Mouse (Mus musculus): ENCODE data around the gene Kcns1. TPM values are rescaled to one million over a fixed set of nuclear protein-coding genes. Genes with fewer than 3 reads are reported as not detected.
A peak's percentile ranks its signal among the peaks of the same experiment; 100 is the strongest.

Gene Kcns1
- polyA plus RNA-seq, 1 experiment from 2014 or later, result 0.30 TPM

DNA sequence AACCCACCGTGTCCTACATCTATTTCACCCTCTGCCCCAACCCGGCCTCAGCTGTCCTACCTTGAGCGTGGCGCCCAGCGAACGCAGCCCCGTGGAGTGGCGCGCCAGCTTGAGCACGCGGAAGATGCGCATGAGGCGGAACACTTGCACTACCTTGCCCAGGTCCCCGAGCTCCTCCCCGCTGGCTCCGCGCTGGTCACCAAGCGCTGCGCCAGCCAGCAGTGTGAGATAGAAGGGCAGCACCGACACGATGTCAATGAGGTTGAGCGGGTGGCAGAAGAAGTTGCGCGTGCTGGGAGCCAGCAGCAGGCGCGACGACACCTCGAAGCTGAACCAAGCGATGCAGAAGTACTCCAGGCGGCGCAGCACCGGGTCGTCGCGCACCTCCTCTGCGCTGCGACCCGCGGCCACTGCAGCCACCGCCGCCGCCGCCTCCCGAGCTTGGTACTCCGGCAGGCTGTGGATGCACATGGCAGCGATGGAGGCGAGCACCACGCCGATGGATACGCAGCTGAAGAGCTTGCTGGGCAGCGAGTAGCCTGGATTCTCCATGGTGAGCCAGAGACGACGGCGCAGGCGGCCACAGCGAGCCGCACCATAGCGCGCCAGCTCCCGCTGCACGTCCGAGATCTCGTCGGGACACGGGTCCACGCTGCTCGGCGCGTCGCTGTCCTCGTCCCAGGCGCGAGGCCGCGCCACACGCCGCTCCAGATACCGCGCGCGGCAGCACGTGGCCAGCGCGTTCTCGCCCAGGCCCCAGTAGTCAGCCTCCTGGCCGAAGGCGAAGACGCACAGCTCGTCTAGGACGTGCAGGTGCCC lies 3.0 kb downstream of the Kcns1 start:
- 10% methylated on average over 89 of the region's 90 CpGs for WGBS

DNA sequence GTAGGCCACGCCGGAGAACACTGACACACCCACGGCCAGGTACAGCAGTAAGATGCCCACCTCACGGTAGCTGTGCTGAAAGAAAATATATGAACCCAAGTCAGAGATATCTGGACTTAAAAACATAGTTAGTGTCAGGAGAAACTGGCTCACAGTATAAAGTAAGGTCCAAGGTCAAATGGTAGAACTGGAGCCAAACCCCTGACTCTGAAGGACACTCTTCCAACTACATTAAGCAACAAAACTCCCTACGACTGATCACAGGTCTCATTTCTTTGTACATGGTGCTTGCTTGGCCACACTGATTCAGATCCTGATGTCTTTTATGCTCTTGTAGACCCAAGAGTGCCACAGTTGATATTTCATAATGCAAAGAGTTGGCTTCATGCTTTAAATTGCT lies 6.0 kb downstream of the Kcns1 start:
- no peak overlapping the region for H3K4me2 ChIP-seq (replicated peaks)
- H3K36me3 ChIP-seq, result no peaks in the 10 kb centered on the region
- no peak for ATAC-seq (ENCODE audit: low FRiP score)
- H3K9ac ChIP-seq, result no peak overlapping the region
- no peak overlapping the region for H3K4me3 ChIP-seq
- peaks cover 13% of the 10 kb centered on the region for H3K4me1 ChIP-seq
- peaks cover 45% of the 10 kb centered on the region for H3K27me3 ChIP-seq
- no peaks in the 10 kb centered on the region for H3K9me3 ChIP-seq (replicated peaks)
- no peak overlapping the region for H3K27ac ChIP-seq
- 94% methylated on average over 5 of the region's 5 CpGs for WGBS

More for the DNA sequence above, 3.0 kb downstream of the Kcns1 start:
- H3K4me3 ChIP-seq, result peak overlapping the region; percentile 35
- peaks cover 25% of the 10 kb centered on the region for H3K4me1 ChIP-seq
- H3K4me2 ChIP-seq (replicated peaks), result peak overlapping the region; percentile 58
- H3K9me3 ChIP-seq (replicated peaks), result no peaks in the 10 kb centered on the region
- H3K27ac ChIP-seq, result no peak overlapping the region
- H3K9ac ChIP-seq, result peak overlapping the region; percentile 45; the same call in 1 of the 2 replicates
- peak; percentile 66; the same call in 1 of the 2 replicates for ATAC-seq (ENCODE audit: low FRiP score)
- H3K27me3 ChIP-seq, result peaks cover 69% of the 10 kb centered on the region
- no peaks in the 10 kb centered on the region for H3K36me3 ChIP-seq

DNA sequence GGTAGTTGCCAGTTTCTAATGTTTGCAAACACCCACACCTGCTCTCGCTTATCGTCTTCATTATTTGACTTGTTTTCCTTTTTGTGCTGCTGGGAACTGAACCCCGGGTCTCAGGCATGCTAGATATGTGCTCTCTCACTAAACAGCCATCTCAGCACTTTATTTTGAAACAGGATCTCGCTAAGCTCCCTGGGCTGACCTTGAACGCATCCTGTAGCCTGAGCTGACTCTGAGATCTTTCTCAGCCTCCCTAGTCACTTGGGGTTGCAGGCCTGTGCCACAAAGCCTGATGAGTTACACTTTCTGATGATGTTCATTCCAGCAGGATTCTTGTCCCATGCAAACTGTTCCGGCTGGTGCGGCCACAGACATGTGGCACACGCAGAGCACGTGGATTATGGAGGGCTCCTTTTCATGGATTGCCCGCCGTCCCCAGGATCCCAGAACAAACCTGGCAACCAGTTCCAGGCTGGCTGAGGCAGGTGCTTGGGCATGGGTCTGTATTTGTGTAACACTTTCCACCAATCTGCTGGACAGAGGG lies 9.3 kb downstream of the Kcns1 start:
- no peak overlapping the region for H3K4me3 ChIP-seq
- H3K4me2 ChIP-seq (replicated peaks), result no peak overlapping the region
- ATAC-seq (ENCODE audit: low FRiP score), result no peak
- H3K27me3 ChIP-seq, result peaks cover 11% of the 10 kb centered on the region
- H3K36me3 ChIP-seq, result 0 out of 2 replicates have a peak, but pooled peaks cover 6% of the 10 kb centered on the region
- H3K4me1 ChIP-seq, result no peaks in the 10 kb centered on the region
- H3K27ac ChIP-seq, result no peak overlapping the region
- no peaks in the 10 kb centered on the region for H3K9me3 ChIP-seq (replicated peaks)
- WGBS, result 84% methylated on average over 11 of the region's 11 CpGs
- no peak overlapping the region for H3K9ac ChIP-seq

DNA sequence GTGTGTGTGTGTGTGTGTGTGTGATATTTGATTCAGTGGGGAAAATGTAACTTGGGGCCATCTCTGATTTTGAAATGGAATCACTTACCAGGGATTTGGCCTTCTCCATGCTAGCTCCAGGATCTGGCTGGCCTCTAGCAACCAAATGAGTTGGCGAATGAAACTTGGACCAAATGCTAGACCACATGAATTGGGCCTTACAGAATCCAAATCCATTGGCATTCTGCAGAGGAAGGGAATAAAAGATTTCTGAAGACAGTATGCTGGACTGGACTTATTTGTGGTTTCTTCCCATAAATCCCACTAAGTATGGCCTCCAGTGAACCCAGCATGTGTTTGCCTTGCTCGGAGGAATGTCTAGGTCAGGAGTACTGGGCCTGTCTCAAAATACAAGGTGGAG lies 12.1 kb downstream of the Kcns1 start:
- Histone ChIP-seq H3K4me2 (replicated peaks) (no peak overlapping the region), H3K27me3 (no peaks in the 10 kb centered on the region), H3K9ac (no peak overlapping the region), H3K4me1 (no peaks in the 10 kb centered on the region), H3K4me3 (no peak overlapping the region), H3K9me3 (replicated peaks) (no peaks in the 10 kb centered on the region), H3K36me3 (0 out of 2 replicates have a peak, but pooled peaks cover 8% of the 10 kb centered on the region), H3K27ac (no peak overlapping the region)
- ATAC-seq (ENCODE audit: low FRiP score), result no peak
- 83% methylated on average over 2 of the region's 2 CpGs for WGBS

DNA sequence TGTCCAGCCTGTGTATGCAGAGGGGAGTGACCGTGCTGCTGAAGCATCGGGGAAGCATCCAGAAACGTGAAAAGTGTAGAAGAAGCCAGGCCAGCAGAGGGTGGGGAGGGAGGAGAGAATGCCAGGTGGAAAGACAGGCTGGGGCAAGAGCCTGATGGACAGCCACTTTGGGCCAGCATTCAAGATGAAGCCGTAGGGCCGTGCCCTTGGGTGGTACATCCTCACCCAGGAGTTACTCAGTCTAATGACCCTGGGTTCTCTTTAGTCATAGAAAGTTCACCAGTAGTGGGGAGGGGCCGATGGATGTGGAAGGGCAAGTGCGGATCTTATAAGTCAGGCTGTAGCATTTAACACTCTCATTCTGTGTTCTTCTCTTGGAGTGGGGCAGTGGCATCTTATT lies 14.8 kb downstream of the Kcns1 start:
- H3K4me2 ChIP-seq (replicated peaks), result no peak overlapping the region
- H3K27me3 ChIP-seq, result no peaks in the 10 kb centered on the region
- ATAC-seq (ENCODE audit: low FRiP score), result no peak
- H3K4me3 ChIP-seq, result no peak overlapping the region
- no peak overlapping the region for H3K27ac ChIP-seq
- H3K9ac ChIP-seq, result no peak overlapping the region
- no peaks in the 10 kb centered on the region for H3K4me1 ChIP-seq
- peaks cover 33% of the 10 kb centered on the region for H3K36me3 ChIP-seq
- no peaks in the 10 kb centered on the region for H3K9me3 ChIP-seq (replicated peaks)
- 88% methylated on average over 7 of the region's 7 CpGs for WGBS

DNA sequence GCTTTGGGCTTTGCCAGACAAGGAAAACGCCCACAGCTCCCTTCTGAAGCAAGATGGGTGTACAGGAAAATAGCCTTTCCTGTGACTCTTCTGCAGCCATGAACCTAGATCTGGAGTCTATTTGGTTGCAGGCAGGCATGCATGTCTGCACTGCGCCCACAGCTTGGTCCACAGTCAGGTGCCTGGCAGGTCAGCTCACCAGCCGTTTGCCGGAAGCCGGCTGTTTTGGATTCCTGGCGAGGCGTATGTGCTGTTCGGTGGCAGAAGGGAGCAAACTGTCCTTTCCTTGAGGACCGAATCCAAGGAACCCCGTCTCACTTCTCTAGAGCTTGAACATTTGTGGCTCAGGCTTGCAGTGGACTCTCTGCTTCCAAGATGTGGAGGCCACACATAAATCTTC lies 16.9 kb downstream of the Kcns1 start:
- Histone ChIP-seq H3K9ac (no peak overlapping the region), H3K4me1 (peaks cover 10% of the 10 kb centered on the region), H3K27ac (no peak overlapping the region), H3K4me3 (no peak overlapping the region), H3K4me2 (replicated peaks) (no peak overlapping the region), H3K9me3 (replicated peaks) (no peaks in the 10 kb centered on the region), H3K27me3 (no peaks in the 10 kb centered on the region), H3K36me3 (peaks cover 34% of the 10 kb centered on the region)
- 93% methylated on average over 10 of the region's 10 CpGs for WGBS
- no peak for ATAC-seq (ENCODE audit: low FRiP score)

DNA sequence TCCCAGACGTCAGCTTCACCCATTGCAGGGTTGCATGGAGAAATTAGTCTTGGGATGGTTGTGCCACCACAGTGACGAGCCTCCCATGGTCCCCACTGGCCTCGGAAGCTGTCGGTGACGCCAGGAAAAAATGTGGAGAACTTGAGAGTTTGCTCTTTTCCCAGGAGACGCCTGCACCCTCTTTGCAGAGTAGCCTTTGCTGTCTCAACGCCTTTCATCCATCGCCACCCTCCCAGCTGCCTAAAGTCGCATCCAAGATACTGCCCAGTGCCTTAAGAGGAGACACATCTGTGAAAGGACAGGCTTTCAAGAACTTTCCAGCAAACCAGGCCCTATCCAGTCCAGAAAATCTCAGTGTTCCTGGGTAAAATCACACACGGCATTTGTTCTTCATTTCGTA lies 18.6 kb downstream of the Kcns1 start:
- Histone ChIP-seq H3K4me2 (replicated peaks) (no peak overlapping the region), H3K27ac (no peak overlapping the region), H3K27me3 (no peaks in the 10 kb centered on the region), H3K9me3 (replicated peaks) (no peaks in the 10 kb centered on the region), H3K36me3 (peaks cover 33% of the 10 kb centered on the region), H3K4me3 (no peak overlapping the region), H3K4me1 (peaks cover 10% of the 10 kb centered on the region), H3K9ac (no peak overlapping the region)
- WGBS, result 94% methylated on average over 11 of the region's 11 CpGs
- no peak for ATAC-seq (ENCODE audit: low FRiP score)

DNA sequence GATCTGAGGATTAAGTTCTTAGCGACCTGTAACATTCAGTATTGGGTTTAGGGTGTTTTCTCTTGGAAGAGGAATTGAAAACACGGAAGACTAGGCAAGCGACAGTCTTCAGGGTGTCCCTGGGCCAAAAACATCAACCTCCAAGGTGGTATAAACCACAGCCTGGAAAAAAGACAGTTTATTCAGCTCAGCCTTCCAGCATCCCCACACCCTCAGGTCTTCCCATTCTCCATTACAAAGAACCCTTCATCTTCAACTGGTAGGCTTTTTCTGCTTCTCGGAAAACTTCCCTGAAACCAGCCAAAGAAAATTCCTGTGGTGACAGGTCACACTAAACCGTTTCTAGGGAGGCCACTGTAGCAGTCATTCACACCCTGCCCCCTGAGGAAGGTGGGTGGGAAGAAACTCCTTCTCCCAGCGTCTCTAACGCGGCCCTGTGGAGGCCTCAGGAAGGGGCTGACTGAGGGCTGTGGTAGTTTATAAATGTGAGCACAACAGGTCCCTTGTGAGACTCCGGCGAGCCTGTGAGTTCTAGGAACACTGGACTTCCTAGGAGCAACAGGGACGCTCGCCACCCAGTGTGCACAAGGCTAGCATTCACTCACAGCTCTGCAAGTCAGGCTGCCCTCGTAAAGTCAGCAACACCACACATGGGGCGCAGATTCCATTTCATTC lies 20.7 kb downstream of the Kcns1 start:
- no peaks in the 10 kb centered on the region for H3K27me3 ChIP-seq

DNA sequence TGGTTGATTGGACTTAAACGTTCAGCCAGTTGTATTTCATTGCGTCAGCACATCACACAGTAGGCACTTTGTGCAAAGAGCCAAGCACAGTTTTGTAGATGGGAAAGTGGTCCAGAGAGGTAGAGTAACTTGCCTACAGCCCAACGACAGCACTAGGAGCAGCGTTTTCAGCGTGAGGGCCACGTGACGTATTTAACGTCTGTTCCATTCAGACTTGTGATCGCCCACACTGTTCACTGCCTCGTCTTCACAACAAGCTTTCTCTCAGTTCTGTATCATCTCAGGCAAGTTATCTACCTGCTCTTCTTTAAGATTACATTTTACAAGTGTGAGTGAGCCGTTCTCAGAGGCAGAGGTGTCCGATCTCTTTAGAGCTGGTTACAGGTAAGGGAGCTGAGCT lies 24.4 kb downstream of the Kcns1 start:
- Histone ChIP-seq H3K9me3 (replicated peaks) (no peaks in the 10 kb centered on the region), H3K36me3 (peaks cover 5% of the 10 kb centered on the region; the same call in 1 of the 2 replicates), H3K27ac (no peak overlapping the region), H3K4me3 (no peak overlapping the region), H3K9ac (no peak overlapping the region), H3K4me2 (replicated peaks) (no peak overlapping the region), H3K27me3 (no peaks in the 10 kb centered on the region), H3K4me1 (peaks cover 34% of the 10 kb centered on the region)
- WGBS, result 95% methylated on average over 12 of the region's 12 CpGs
- ATAC-seq (ENCODE audit: low FRiP score), result no peak

More for the DNA sequence above, 20.7 kb downstream of the Kcns1 start:
- H3K9ac ChIP-seq, result no peak overlapping the region
- 43% methylated on average over 14 of the region's 14 CpGs for WGBS
- no peaks in the 10 kb centered on the region for H3K9me3 ChIP-seq (replicated peaks)
- no peak for ATAC-seq (ENCODE audit: low FRiP score)
- H3K4me3 ChIP-seq, result no peak overlapping the region
- H3K4me2 ChIP-seq (replicated peaks), result no peak overlapping the region
- peaks cover 10% of the 10 kb centered on the region for H3K4me1 ChIP-seq
- H3K36me3 ChIP-seq, result peaks cover 28% of the 10 kb centered on the region
- peak overlapping the region; percentile 25 for H3K27ac ChIP-seq

DNA sequence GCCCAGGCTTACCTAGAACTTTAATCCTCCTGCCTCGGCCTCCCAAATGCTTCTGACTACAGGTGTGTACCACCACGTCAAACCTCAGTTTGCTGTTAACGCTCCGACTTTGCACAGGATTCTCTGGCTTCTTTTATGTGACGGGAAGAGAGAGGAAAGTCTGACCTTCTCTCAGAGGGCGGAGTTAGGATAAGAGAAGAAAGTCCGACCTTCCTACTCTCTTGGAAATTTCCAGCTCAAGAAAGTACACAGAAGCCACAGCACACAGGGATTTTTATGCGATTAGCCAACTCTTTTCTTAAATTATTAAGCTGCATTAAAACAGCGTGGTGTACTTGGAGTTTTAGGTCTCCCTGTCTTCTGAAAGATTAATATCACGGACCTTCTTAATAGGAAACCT lies 26.4 kb downstream of the Kcns1 start:
- H3K4me3 ChIP-seq, result no peak overlapping the region
- H3K9ac ChIP-seq, result no peak overlapping the region
- 81% methylated on average over 10 of the region's 10 CpGs for WGBS
- H3K4me1 ChIP-seq, result peaks cover 32% of the 10 kb centered on the region
- no peaks in the 10 kb centered on the region for H3K9me3 ChIP-seq (replicated peaks)
- H3K36me3 ChIP-seq, result no peaks in the 10 kb centered on the region
- no peak overlapping the region for H3K4me2 ChIP-seq (replicated peaks)
- H3K27me3 ChIP-seq, result no peaks in the 10 kb centered on the region
- ATAC-seq (ENCODE audit: low FRiP score), result no peak
- no peak overlapping the region for H3K27ac ChIP-seq

DNA sequence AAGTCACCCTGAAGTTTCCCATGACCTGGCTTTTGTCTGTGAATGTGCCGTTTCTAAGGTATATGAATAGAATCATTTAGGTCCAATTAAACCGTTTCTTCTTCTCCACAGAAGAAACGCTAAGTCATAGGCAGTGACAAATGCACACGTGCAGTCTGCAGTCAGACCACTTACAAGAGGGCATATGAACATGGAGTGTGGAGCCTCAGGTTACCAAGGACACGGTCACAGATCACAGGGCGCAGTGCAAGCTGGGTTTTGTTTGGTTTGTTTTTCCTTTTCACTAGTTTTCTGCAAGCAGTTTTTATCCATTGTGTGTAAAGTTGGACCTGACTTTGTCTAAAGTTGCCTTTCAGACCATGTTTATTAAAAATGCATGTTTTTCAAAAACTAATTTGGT lies 26.9 kb downstream of the Kcns1 start:
- Histone ChIP-seq H3K9ac (no peak overlapping the region), H3K27me3 (no peaks in the 10 kb centered on the region), H3K9me3 (replicated peaks) (no peaks in the 10 kb centered on the region), H3K4me3 (no peak overlapping the region), H3K4me2 (replicated peaks) (no peak overlapping the region), H3K36me3 (no peaks in the 10 kb centered on the region), H3K27ac (no peak overlapping the region), H3K4me1 (peaks cover 30% of the 10 kb centered on the region)
- WGBS, result 45% methylated on average over 6 of the region's 6 CpGs
- no peak for ATAC-seq (ENCODE audit: low FRiP score)

DNA sequence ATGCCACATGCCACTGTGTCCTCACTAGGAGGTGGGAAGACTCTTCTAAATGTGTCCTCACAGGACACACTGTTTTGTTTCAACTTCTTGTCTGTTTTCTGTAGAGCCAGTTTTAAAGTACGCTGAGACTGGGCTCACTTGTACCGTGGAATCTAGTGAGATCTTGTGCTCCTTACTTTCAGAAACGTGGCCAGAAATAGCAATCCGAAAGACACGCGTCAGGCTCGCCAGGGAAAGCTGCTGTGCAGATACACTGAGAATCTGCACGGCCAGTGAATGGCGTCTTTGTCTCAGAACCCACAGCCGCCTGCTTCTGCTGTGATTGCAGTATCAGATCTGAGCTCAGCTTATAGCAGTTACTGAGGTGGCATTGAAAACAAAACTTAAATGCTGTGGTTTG lies 28.9 kb downstream of the Kcns1 start:
- H3K27me3 ChIP-seq, result no peaks in the 10 kb centered on the region
- no peaks in the 10 kb centered on the region for H3K9me3 ChIP-seq (replicated peaks)
- no peak overlapping the region for H3K9ac ChIP-seq
- H3K36me3 ChIP-seq, result no peaks in the 10 kb centered on the region
- H3K4me1 ChIP-seq, result peaks cover 36% of the 10 kb centered on the region
- H3K27ac ChIP-seq, result peak overlapping the region; percentile 84
- H3K4me2 ChIP-seq (replicated peaks), result no peak overlapping the region
- no peak for ATAC-seq (ENCODE audit: low FRiP score)
- no peak overlapping the region for H3K4me3 ChIP-seq
- WGBS, result 49% methylated on average over 10 of the region's 10 CpGs
